Mouse (Mus musculus): ENCODE data around the gene Bcl9l.

Bcl9l gene

GRCm38 (mm10) chr9:44490086-44490967 lies 7.7 kb downstream of the Bcl9l start:
- no peak for TF ChIP-seq GATA4 (IDR thresholded peaks at IDR 0.05; ENCODE audit: insufficient replicate concordance, low read length)

GRCm38 (mm10) chr9:44491351-44491750 lies 8.7 kb downstream of the Bcl9l start:
- TF ChIP-seq GATA4 (IDR thresholded peaks at IDR 0.05; ENCODE audit: insufficient replicate concordance, low read length): no peak

- no peak for TF ChIP-seq GATA4 (IDR thresholded peaks at IDR 0.05; ENCODE audit: insufficient replicate concordance, low read length)
These were observed 10.2 kb downstream of the Bcl9l start for GRCm38 (mm10) chr9:44492631-44493461.

- TF ChIP-seq GATA4 (IDR thresholded peaks at IDR 0.05; ENCODE audit: insufficient replicate concordance, low read length): no peak; the same call in 1 of the 2 replicates
These were observed 11.7 kb downstream of the Bcl9l start for GRCm38 (mm10) chr9:44494261-44494862.

- no peak for TF ChIP-seq GATA4 (IDR thresholded peaks at IDR 0.05; ENCODE audit: insufficient replicate concordance, low read length)
These were observed 12.5 kb downstream of the Bcl9l start for GRCm38 (mm10) chr9:44494863-44495809.

GRCm38 (mm10) chr9:44495810-44496344 lies 13.3 kb downstream of the Bcl9l start:
- TF ChIP-seq GATA4 (IDR thresholded peaks at IDR 0.05; ENCODE audit: insufficient replicate concordance, low read length): no peak

- TF ChIP-seq GATA4 (IDR thresholded peaks at IDR 0.05; ENCODE audit: insufficient replicate concordance, low read length): no peak
These were observed 14.3 kb downstream of the Bcl9l start for GRCm38 (mm10) chr9:44496803-44497461.

- TF ChIP-seq GATA4 (IDR thresholded peaks at IDR 0.05; ENCODE audit: insufficient replicate concordance, low read length): no peak
These were observed 15.2 kb downstream of the Bcl9l start for GRCm38 (mm10) chr9:44497624-44498377.

- TF ChIP-seq GATA4 (IDR thresholded peaks at IDR 0.05; ENCODE audit: insufficient replicate concordance, low read length): no peak
These were observed 16.1 kb downstream of the Bcl9l start for GRCm38 (mm10) chr9:44498421-44499355.

GRCm38 (mm10) chr9:44499356-44500162 lies 16.9 kb downstream of the Bcl9l start:
- no peak for TF ChIP-seq GATA4 (IDR thresholded peaks at IDR 0.05; ENCODE audit: insufficient replicate concordance, low read length)

- TF ChIP-seq GATA4 (IDR thresholded peaks at IDR 0.05; ENCODE audit: insufficient replicate concordance, low read length): no peak
These were observed 17.5 kb downstream of the Bcl9l start for GRCm38 (mm10) chr9:44500163-44500533.

Data from liver, adult (tissue).